Mouse (Mus musculus) liver, embryonic 13.5 days (tissue): Measurements from ENCODE around the gene S1pr5. TPM values are rescaled to one million over a fixed set of nuclear protein-coding genes. Genes with fewer than 3 reads are reported as not detected.
"Not testable (repeated sequence)": the region's sequence is repeated elsewhere in the genome, so short reads cannot be mapped to it uniquely, and the experiment has no call there.

Experiments
- ATAC-seq: fragments of 200-750 bp; cut with Nextera tagmentation; 2 replicates; pipeline ENCODE4 v1.8.0; 2017; ENCODE audit warnings: low read depth, mild to moderate bottlenecking, moderate number of reproducible peaks, moderate library complexity
- DNase-seq: peaks from one replicate; pipeline ENCODE4 v3.0.0; 2022
- H3K27ac ChIP-seq: fragments of 300-500 bp; sonication (generic); 2 replicates; pipeline ENCODE4 v1.5.1; 2015; ENCODE audit warnings: moderate library complexity, mild to moderate bottlenecking, inconsistent platforms
- H3K27me3 ChIP-seq: fragments of 300-500 bp; sonication (generic); 2 replicates; pipeline ENCODE4 v1.6.1; 2015; ENCODE audit warnings: mild to moderate bottlenecking, inconsistent platforms
- H3K36me3 ChIP-seq: fragments of 300-500 bp; sonication (generic); 2 replicates; pipeline ENCODE4 v1.6.1; 2015; ENCODE audit warnings: mild to moderate bottlenecking, inconsistent platforms
- H3K4me1 ChIP-seq: fragments of 300-500 bp; sonication (generic); replicated peaks from 2 replicates; pipeline ENCODE4 v1.6.1; 2015; ENCODE audit warnings: inconsistent platforms
- H3K4me2 ChIP-seq: fragments of 300-500 bp; sonication (generic); 2 replicates; pipeline ENCODE4 v1.6.1; 2015; ENCODE audit warnings: inconsistent platforms, mild to moderate bottlenecking, moderate library complexity
- H3K4me3 ChIP-seq: fragments of 300-500 bp; sonication (generic); replicated peaks from 2 replicates; pipeline ENCODE4 v1.5.1; 2015; ENCODE audit warnings: mild to moderate bottlenecking, inconsistent platforms
- H3K9ac ChIP-seq: fragments of 300-500 bp; sonication (generic); 2 replicates; pipeline ENCODE4 v1.6.1; 2015; ENCODE audit warnings: mild to moderate bottlenecking, inconsistent platforms
- H3K9me3 ChIP-seq: fragments of 300-500 bp; sonication (generic); replicated peaks from 2 replicates; pipeline ENCODE4 v1.6.1; 2016; ENCODE audit warnings: inconsistent platforms
- WGBS: fragments of 180-500 bp; shearing (Covaris S2); methylation state at CpG from one replicate; pipeline ENCODE4 v1.1.7; 2015; ENCODE audit not compliant: insufficient replicate concordance; 5-methylcytosine and 5-hydroxymethylcytosine counted together
- polyA plus RNA-seq: library from polyadenylated mRNA; unstranded; fragments of >200 nt; fragmentation: Nextera tagmentation; extraction: Ambion mirVana; gene quantifications from 2 replicates; pipeline ENCODE4 v1.2.1, GENCODE M21; 2015

S1pr5 gene
- polyA plus RNA-seq, result 0.03 and 0.10 TPM in 2 replicates

- 3% methylated on average over 30 of the region's 30 CpGs for WGBS
- peak within 1 kb of the TSS; percentile 36 for H3K4me3 ChIP-seq
- H3K27me3 ChIP-seq, result peaks cover 95% of the 10 kb centered on the region
- ATAC-seq (no peak), DNase-seq (no peak)
- H3K27ac ChIP-seq, result no peak within 1 kb of the TSS
- H3K9me3 ChIP-seq, result no peaks in the 10 kb centered on the region
- peak within 1 kb of the TSS; percentile 58 for H3K4me2 ChIP-seq
- no peaks in the 10 kb centered on the region for H3K36me3 ChIP-seq
- H3K4me1 ChIP-seq, result peaks cover 36% of the 10 kb centered on the region
- H3K9ac ChIP-seq, result 0 out of 2 replicates have a peak within 1 kb of the TSS, but pooled peaks have one; percentile 29
Observed at GRCm38 (mm10) chr9:21248326-21248725, at the start of gene S1pr5. TSS of gene S1pr5 (minus strand) at chr9:21248443.

- 65% methylated on average over 3 of the region's 3 CpGs for WGBS
- peak overlapping the region; percentile 98 for H3K27ac ChIP-seq
- peak overlapping the region; percentile 63 for H3K4me2 ChIP-seq
Observed at GRCm38 (mm10) chr9:21292271-21292670, 44.0 kb upstream of the S1pr5 start.

GRCm38 (mm10) chr9:21291868-21292267, 43.6 kb upstream of the S1pr5 start:
- peaks cover 39% of the 10 kb centered on the region for H3K4me1 ChIP-seq
- H3K9ac ChIP-seq, result peak overlapping the region; percentile 85
- H3K4me2 ChIP-seq, result peak overlapping the region; percentile 63
- ATAC-seq, H3K9me3 ChIP-seq, DNase-seq, H3K27me3 ChIP-seq: not testable (repeated sequence)
- peaks cover 11% of the 10 kb centered on the region for H3K36me3 ChIP-seq
- peak overlapping the region; percentile 69 for H3K4me3 ChIP-seq
- peak overlapping the region; percentile 98 for H3K27ac ChIP-seq
- WGBS, result 9% methylated on average over 7 of the region's 7 CpGs

More at GRCm38 (mm10) chr9:21292271-21292670, 44.0 kb upstream of the S1pr5 start:
- H3K9me3 ChIP-seq, result no peaks in the 10 kb centered on the region
- no peak for ATAC-seq
- peaks cover 35% of the 10 kb centered on the region for H3K4me1 ChIP-seq
- peak overlapping the region; percentile 69 for H3K4me3 ChIP-seq
- H3K27me3 ChIP-seq, result no peaks in the 10 kb centered on the region
- H3K9ac ChIP-seq, result peak overlapping the region; percentile 85
- no peak for DNase-seq
- peaks cover 11% of the 10 kb centered on the region for H3K36me3 ChIP-seq

GRCm38 (mm10) chr9:21291022-21291787, 43.0 kb upstream of the S1pr5 start, which contains the start of gene Cdkn2d:
TSS of gene Cdkn2d (minus strand) at chr9:21291407.
- peaks cover 45% of the 10 kb centered on the region for H3K4me1 ChIP-seq
- H3K9me3 ChIP-seq, result no peaks in the 10 kb centered on the region
- ATAC-seq (peak; percentile 87), DNase-seq (peak; percentile 100)
- peak within 1 kb of the TSS; percentile 94 for H3K4me3 ChIP-seq
- H3K36me3 ChIP-seq, result peaks cover 16% of the 10 kb centered on the region
- WGBS, result under 1% methylated on average over 51 of the region's 51 CpGs
- H3K27me3 ChIP-seq, result no peaks in the 10 kb centered on the region
- peak within 1 kb of the TSS; percentile 96 for H3K9ac ChIP-seq
- H3K27ac ChIP-seq, result peak within 1 kb of the TSS; percentile 98
- peak within 1 kb of the TSS; percentile 94 for H3K4me2 ChIP-seq

GRCm38 (mm10) chr9:21290589-21290988, 42.3 kb upstream of the S1pr5 start:
- under 1% methylated on average over 20 of the region's 20 CpGs for WGBS
- peak; percentile 6; the same call in 1 of the 2 replicates for ATAC-seq

GRCm38 (mm10) chr9:21289337-21289671, 41.1 kb upstream of the S1pr5 start:
- H3K4me3 ChIP-seq, result peak overlapping the region; percentile 94
- peak overlapping the region; percentile 94 for H3K4me2 ChIP-seq
- peak overlapping the region; percentile 97 for H3K27ac ChIP-seq
- peaks cover 34% of the 10 kb centered on the region for H3K36me3 ChIP-seq
- H3K27me3 ChIP-seq, result no peaks in the 10 kb centered on the region
- DNase-seq, result no peak
- ATAC-seq, result no peak
- 49% methylated on average over 2 of the region's 2 CpGs for WGBS
- H3K4me1 ChIP-seq, result peaks cover 62% of the 10 kb centered on the region
- H3K9ac ChIP-seq, result peak overlapping the region; percentile 96
- H3K9me3 ChIP-seq, result no peaks in the 10 kb centered on the region

More at GRCm38 (mm10) chr9:21290589-21290988, 42.3 kb upstream of the S1pr5 start:
- no peak for DNase-seq
- peak overlapping the region; percentile 96 for H3K9ac ChIP-seq
- no peaks in the 10 kb centered on the region for H3K9me3 ChIP-seq
- H3K4me1 ChIP-seq, result peaks cover 49% of the 10 kb centered on the region
- H3K27ac ChIP-seq, result peak overlapping the region; percentile 97
- peak overlapping the region; percentile 94 for H3K4me2 ChIP-seq
- H3K27me3 ChIP-seq, result no peaks in the 10 kb centered on the region
- peaks cover 21% of the 10 kb centered on the region for H3K36me3 ChIP-seq
- peak overlapping the region; percentile 94 for H3K4me3 ChIP-seq

- Histone ChIP-seq H3K9ac (peak overlapping the region; percentile 96), H3K4me2 (peak overlapping the region; percentile 94), H3K27me3 (no peaks in the 10 kb centered on the region), H3K27ac (peak overlapping the region; percentile 97), H3K36me3 (peaks cover 40% of the 10 kb centered on the region), H3K4me1 (peaks cover 65% of the 10 kb centered on the region), H3K9me3 (no peaks in the 10 kb centered on the region), H3K4me3 (peak overlapping the region; percentile 94)
- DNase-seq (peak; percentile 26), ATAC-seq (no peak)
- 45% methylated on average over 13 of the region's 13 CpGs for WGBS
Observed at GRCm38 (mm10) chr9:21288404-21289336, 40.4 kb upstream of the S1pr5 start.

GRCm38 (mm10) chr9:21287571-21288402, 39.5 kb upstream of the S1pr5 start, which contains the start of gene Kri1:
TSS of gene Kri1 (minus strand) at chr9:21287969.
- peaks cover 63% of the 10 kb centered on the region for H3K4me1 ChIP-seq
- H3K4me3 ChIP-seq, result peak within 1 kb of the TSS; percentile 94
- ATAC-seq (peak; percentile 76), DNase-seq (peak; percentile 100)
- H3K27ac ChIP-seq, result peak within 1 kb of the TSS; percentile 97
- H3K9ac ChIP-seq, result peak within 1 kb of the TSS; percentile 96
- peak within 1 kb of the TSS; percentile 94 for H3K4me2 ChIP-seq
- WGBS, result under 1% methylated on average over 59 of the region's 59 CpGs
- H3K9me3 ChIP-seq, result no peaks in the 10 kb centered on the region
- H3K27me3 ChIP-seq, result no peaks in the 10 kb centered on the region
- peaks cover 47% of the 10 kb centered on the region for H3K36me3 ChIP-seq

- 7% methylated on average over 3 of the region's 3 CpGs for WGBS
- Histone ChIP-seq H3K27ac (peak overlapping the region; percentile 97), H3K4me1 (peaks cover 56% of the 10 kb centered on the region)
Observed at GRCm38 (mm10) chr9:21286753-21287152, 38.5 kb upstream of the S1pr5 start.

GRCm38 (mm10) chr9:21283994-21284393, 35.8 kb upstream of the S1pr5 start:
- Histone ChIP-seq H3K9ac (0 out of 2 replicates have a peak overlapping the region, but pooled peaks have one; percentile 26), H3K27me3 (no peaks in the 10 kb centered on the region), H3K4me1 (peaks cover 42% of the 10 kb centered on the region), H3K4me2 (no peak overlapping the region), H3K27ac (peak overlapping the region; percentile 70), H3K4me3 (no peak overlapping the region), H3K9me3 (no peaks in the 10 kb centered on the region), H3K36me3 (peaks cover 81% of the 10 kb centered on the region)
- DNase-seq (no peak), ATAC-seq (no peak)
- WGBS, result 85% methylated on average over 3 of the region's 3 CpGs

More at GRCm38 (mm10) chr9:21286753-21287152, 38.5 kb upstream of the S1pr5 start:
- Histone ChIP-seq H3K4me3 (peak overlapping the region; percentile 94), H3K4me2 (peak overlapping the region; percentile 94), H3K9me3 (no peaks in the 10 kb centered on the region), H3K9ac (peak overlapping the region; percentile 88), H3K36me3 (peaks cover 57% of the 10 kb centered on the region), H3K27me3 (no peaks in the 10 kb centered on the region)
- DNase-seq, result no peak
- no peak for ATAC-seq
